Mouse (Mus musculus): ENCODE measurements around the gene Ints13. TPM values are rescaled to one million over a fixed set of nuclear protein-coding genes. Genes with fewer than 3 reads are reported as not detected.

Gene Ints13
- polyA plus RNA-seq, 1 experiment from 2014 or later = 67.1 TPM

GRCm38 (mm10) chr6:146511511-146511910 is 66.1 kb downstream of the Ints13 start:
- no peaks in the 10 kb centered on the region for H3K27me3 ChIP-seq
- no peaks in the 10 kb centered on the region for H3K4me1 ChIP-seq
- no peak for ATAC-seq (replicated peaks)
- H3K4me3 ChIP-seq = no peak overlapping the region
- no peak overlapping the region for H3K9ac ChIP-seq (replicated peaks)
- H3K27ac ChIP-seq (replicated peaks) = no peak overlapping the region
- WGBS = 85% methylated on average over 8 of the region's 8 CpGs
- H3K4me2 ChIP-seq (replicated peaks) = no peak overlapping the region
- H3K9me3 ChIP-seq = no peaks in the 10 kb centered on the region
- no peaks in the 10 kb centered on the region for H3K36me3 ChIP-seq

DNA sequence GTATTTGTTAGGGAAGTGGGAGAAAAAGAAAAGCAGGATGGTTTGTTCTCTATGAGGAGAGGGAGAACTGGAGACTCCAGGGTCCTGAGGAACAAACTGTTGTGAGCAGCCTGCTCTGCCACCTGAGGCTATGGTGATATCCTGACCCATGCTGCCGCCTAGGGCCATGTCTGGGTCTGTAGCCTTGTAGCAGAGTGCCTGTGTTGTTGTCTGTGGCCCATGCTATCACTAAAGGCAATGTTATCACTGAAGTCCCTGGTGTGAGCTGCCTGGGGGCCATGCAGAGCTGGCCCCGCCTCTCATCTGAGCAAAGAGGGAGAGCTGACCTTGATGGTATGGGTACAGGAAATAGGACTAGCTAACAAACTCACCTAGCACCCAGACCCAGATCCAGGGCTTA is 67.7 kb downstream of the Ints13 start:
- no peaks in the 10 kb centered on the region for H3K4me1 ChIP-seq
- H3K9me3 ChIP-seq = no peaks in the 10 kb centered on the region
- H3K27me3 ChIP-seq = no peaks in the 10 kb centered on the region
- H3K9ac ChIP-seq (replicated peaks) = no peak overlapping the region
- WGBS = 79% methylated on average over 2 of the region's 2 CpGs
- ATAC-seq (replicated peaks) = no peak
- H3K27ac ChIP-seq (replicated peaks) = no peak overlapping the region
- no peak overlapping the region for H3K4me2 ChIP-seq (replicated peaks)
- H3K4me3 ChIP-seq = no peak overlapping the region
- H3K36me3 ChIP-seq = no peaks in the 10 kb centered on the region

DNA sequence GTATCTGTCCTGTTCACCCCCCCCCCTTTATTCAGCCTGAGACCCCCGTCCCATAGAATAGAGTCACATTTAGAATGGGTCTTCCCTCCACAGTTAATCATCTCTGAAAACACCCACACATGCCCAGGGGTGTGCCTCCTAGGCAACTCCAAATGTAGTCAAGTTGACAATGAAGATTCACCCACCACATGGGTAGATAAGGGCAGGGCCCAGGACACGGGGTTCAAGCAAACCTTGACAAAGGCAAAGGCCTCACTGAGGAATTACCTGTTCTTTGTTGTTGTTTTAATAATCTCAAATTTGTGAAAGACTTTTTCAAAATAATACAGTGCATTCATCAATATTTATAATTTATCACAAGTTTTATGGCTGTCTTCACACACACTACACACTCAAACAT is 73.2 kb downstream of the Ints13 start:
- H3K4me3 ChIP-seq = no peak overlapping the region
- H3K27ac ChIP-seq (replicated peaks) = no peak overlapping the region
- H3K9me3 ChIP-seq = no peaks in the 10 kb centered on the region
- H3K27me3 ChIP-seq = peaks cover 20% of the 10 kb centered on the region
- 79% methylated on average over 2 of the region's 2 CpGs for WGBS
- H3K4me1 ChIP-seq = peaks cover 20% of the 10 kb centered on the region
- H3K4me2 ChIP-seq (replicated peaks) = no peak overlapping the region
- H3K36me3 ChIP-seq = no peaks in the 10 kb centered on the region
- no peak for ATAC-seq (replicated peaks)
- no peak overlapping the region for H3K9ac ChIP-seq (replicated peaks)

GRCm38 (mm10) chr6:146502856-146503255 is 74.8 kb downstream of the Ints13 start:
- Histone ChIP-seq H3K27ac (replicated peaks) (no peak overlapping the region), H3K4me1 (peaks cover 20% of the 10 kb centered on the region), H3K4me2 (replicated peaks) (peak overlapping the region; percentile 99), H3K36me3 (no peaks in the 10 kb centered on the region), H3K9me3 (no peaks in the 10 kb centered on the region), H3K9ac (replicated peaks) (peak overlapping the region; percentile 32; the same call in 1 of the 2 replicates), H3K27me3 (peaks cover 20% of the 10 kb centered on the region), H3K4me3 (peak overlapping the region; percentile 61)
- no peak for ATAC-seq (replicated peaks)
- 72% methylated on average over 3 of the region's 3 CpGs for WGBS

- H3K4me2 ChIP-seq (replicated peaks) = peak within 1 kb of the TSS; percentile 99
- H3K4me3 ChIP-seq = peak within 1 kb of the TSS; percentile 61
- peaks cover 20% of the 10 kb centered on the region for H3K27me3 ChIP-seq
- H3K9ac ChIP-seq (replicated peaks) = peak within 1 kb of the TSS; percentile 32
- no peaks in the 10 kb centered on the region for H3K36me3 ChIP-seq
- H3K9me3 ChIP-seq = no peaks in the 10 kb centered on the region
- ATAC-seq (replicated peaks) = peak; percentile 94
- under 1% methylated on average over 66 of the region's 70 CpGs for WGBS
- peaks cover 20% of the 10 kb centered on the region for H3K4me1 ChIP-seq
- H3K27ac ChIP-seq (replicated peaks) = peak within 1 kb of the TSS; percentile 31; the same call in 1 of the 2 replicates
These were observed 75.5 kb downstream of the Ints13 start, which contains the start of gene Itpr2 for GRCm38 (mm10) chr6:146501866-146502804. Gene Itpr2, minus strand, starts transcription at chr6:146502223.

- WGBS = 2% methylated on average over 30 of the region's 30 CpGs
- peak overlapping the region; percentile 99 for H3K4me2 ChIP-seq (replicated peaks)
- peaks cover 20% of the 10 kb centered on the region for H3K27me3 ChIP-seq
- H3K27ac ChIP-seq (replicated peaks) = peak overlapping the region; percentile 31; the same call in 1 of the 2 replicates
- peak; percentile 15; the same call in 1 of the 2 replicates for ATAC-seq (replicated peaks)
- no peaks in the 10 kb centered on the region for H3K9me3 ChIP-seq
- peak overlapping the region; percentile 61 for H3K4me3 ChIP-seq
- peaks cover 20% of the 10 kb centered on the region for H3K4me1 ChIP-seq
- peak overlapping the region; percentile 32 for H3K9ac ChIP-seq (replicated peaks)
- H3K36me3 ChIP-seq = no peaks in the 10 kb centered on the region
These were observed 76.2 kb downstream of the Ints13 start for GRCm38 (mm10) chr6:146501316-146501865.

DNA sequence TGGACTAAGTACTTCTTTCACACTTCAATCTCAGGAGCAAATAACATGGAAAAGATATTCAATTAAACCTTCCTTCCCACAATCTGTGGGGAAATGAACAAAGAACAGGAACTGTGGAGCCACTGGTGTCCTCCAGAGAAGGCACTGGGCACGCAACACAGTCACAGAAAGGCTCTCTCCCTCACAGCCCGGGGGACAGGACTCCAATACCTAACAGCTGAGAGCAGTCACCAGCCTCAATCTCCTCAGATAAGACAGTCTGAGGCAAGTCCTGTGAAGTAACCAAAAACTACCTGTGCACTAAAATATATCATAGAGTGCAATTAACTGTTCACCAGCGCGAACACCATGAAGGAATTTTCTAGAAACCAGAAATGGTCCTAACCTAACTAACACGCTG is 76.9 kb downstream of the Ints13 start:
- no peaks in the 10 kb centered on the region for H3K36me3 ChIP-seq
- 78% methylated on average over 5 of the region's 5 CpGs for WGBS
- no peak overlapping the region for H3K4me2 ChIP-seq (replicated peaks)
- peaks cover 20% of the 10 kb centered on the region for H3K4me1 ChIP-seq
- H3K9me3 ChIP-seq = no peaks in the 10 kb centered on the region
- ATAC-seq (replicated peaks) = no peak
- peak overlapping the region; percentile 61; the same call in 1 of the 2 replicates for H3K4me3 ChIP-seq
- H3K9ac ChIP-seq (replicated peaks) = no peak overlapping the region
- H3K27me3 ChIP-seq = peaks cover 20% of the 10 kb centered on the region
- H3K27ac ChIP-seq (replicated peaks) = no peak overlapping the region

DNA sequence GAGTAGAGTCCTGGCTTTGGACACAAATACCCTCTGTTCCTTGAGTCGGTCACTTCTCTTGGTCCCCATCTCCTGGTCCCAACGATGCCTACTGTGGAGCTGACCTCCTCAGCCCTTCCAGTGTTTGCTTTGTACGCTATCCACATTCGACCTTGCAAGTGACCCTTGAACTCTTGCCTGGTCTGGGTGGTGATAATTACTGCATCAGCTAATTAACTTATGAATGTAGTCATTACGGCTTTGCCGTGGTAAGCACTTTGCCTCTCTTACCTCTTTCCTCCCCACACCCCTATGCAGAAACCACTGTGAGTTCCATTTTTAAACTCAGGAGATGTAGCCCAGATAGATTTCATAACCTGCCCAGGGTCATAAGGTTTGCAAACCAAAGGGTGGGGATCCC is 77.4 kb downstream of the Ints13 start:
- Histone ChIP-seq H3K9ac (replicated peaks) (no peak overlapping the region), H3K27me3 (peaks cover 20% of the 10 kb centered on the region), H3K4me2 (replicated peaks) (no peak overlapping the region), H3K9me3 (no peaks in the 10 kb centered on the region), H3K36me3 (no peaks in the 10 kb centered on the region), H3K27ac (replicated peaks) (no peak overlapping the region), H3K4me1 (peaks cover 20% of the 10 kb centered on the region), H3K4me3 (no peak overlapping the region)
- ATAC-seq (replicated peaks) = no peak
- WGBS = 74% methylated on average over 6 of the region's 6 CpGs

Other genes starting within 250 kb of the Ints13 start
- 4.2 and 5.1 TPM in 2 replicates for gene Itpr2, start 75.6 kb downstream of the Ints13 start, polyA plus RNA-seq (2015; fragmentation: Nextera tagmentation; extraction: Ambion mirVana)
- gene Fgfr1op2, start 632 bp downstream of the Ints13 start, polyA plus RNA-seq (2015; fragmentation: Nextera tagmentation; extraction: Ambion mirVana) = 53.8 and 55.8 TPM in 2 replicates
- 107 and 114 TPM in 2 replicates for gene Med21, start 64.7 kb upstream of the Ints13 start, polyA plus RNA-seq (2015; fragmentation: Nextera tagmentation; extraction: Ambion mirVana)
- gene Tm7sf3, start 65.0 kb upstream of the Ints13 start, polyA plus RNA-seq (2015; fragmentation: Nextera tagmentation; extraction: Ambion mirVana) = 31.9 and 32.7 TPM in 2 replicates
- 13.8 and 15.7 TPM in 2 replicates for gene Stk38l, start 147.2 kb upstream of the Ints13 start, polyA plus RNA-seq (2015; fragmentation: Nextera tagmentation; extraction: Ambion mirVana)
- gene Arntl2, start 218.2 kb upstream of the Ints13 start, polyA plus RNA-seq (2015; fragmentation: Nextera tagmentation; extraction: Ambion mirVana) = 2.6 and 2.7 TPM in 2 replicates